Mouse (Mus musculus): ENCODE measurements at regions not wholly inside any gene's neighbourhood (a gene's known extent, or its start where the extent isn't known, plus 50 kb on each side); places are given as distances from the start of the nearest gene placed in this dataset.
A peak's percentile ranks its signal among the peaks of the same experiment; 100 is the strongest.
"Not testable (repeated sequence)": the region's sequence is repeated elsewhere in the genome, so short reads cannot be mapped to it uniquely, and the experiment has no call there.

DNA sequence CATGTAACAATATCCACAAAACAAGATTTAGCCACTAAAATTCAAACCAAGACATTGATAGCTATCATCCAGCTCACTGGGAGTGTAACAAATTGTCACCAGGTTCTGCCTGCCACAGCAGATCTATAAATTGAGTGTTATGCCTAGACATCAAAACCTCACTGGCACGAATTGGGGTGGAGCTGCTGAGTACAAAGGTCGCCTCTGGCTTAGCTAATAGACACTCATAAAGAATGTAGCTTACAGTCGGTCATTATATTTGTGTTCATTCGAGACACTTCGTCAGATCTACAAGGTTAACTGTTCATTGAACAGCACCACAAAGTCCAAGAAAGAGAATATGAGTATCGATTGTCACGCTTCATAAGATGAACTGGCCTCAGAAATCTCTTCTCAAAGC lies 1121.3 kb downstream of the Galc start:
- no peak overlapping the region for H3K27ac ChIP-seq (ENCODE audit: low read depth, low read length)
- WGBS = 84% methylated on average over 7 of the region's 7 CpGs
- H3K4me1 ChIP-seq (replicated peaks; ENCODE audit: control insufficient read depth, insufficient read depth, low read length) = no peaks in the 10 kb centered on the region
- H3K9me3 ChIP-seq (ENCODE audit: control insufficient read depth, low read length) = no peaks in the 10 kb centered on the region
- H3K9ac ChIP-seq (ENCODE audit: low read depth, low read length) = no peak overlapping the region
- H3K27me3 ChIP-seq (ENCODE audit: control insufficient read depth, insufficient read depth, low read length) = no peaks in the 10 kb centered on the region
- no peak overlapping the region for H3K4me2 ChIP-seq (replicated peaks; ENCODE audit: low read depth, low read length)
- DNase-seq (ENCODE audit: low spot score) = no peak
- no peak for ATAC-seq (ENCODE audit: low FRiP score)
- no peaks in the 10 kb centered on the region for H3K36me3 ChIP-seq (ENCODE audit: control insufficient read depth, insufficient read depth, low read length)
- no peak overlapping the region for H3K4me3 ChIP-seq (ENCODE audit: low read depth, low read length)

DNA sequence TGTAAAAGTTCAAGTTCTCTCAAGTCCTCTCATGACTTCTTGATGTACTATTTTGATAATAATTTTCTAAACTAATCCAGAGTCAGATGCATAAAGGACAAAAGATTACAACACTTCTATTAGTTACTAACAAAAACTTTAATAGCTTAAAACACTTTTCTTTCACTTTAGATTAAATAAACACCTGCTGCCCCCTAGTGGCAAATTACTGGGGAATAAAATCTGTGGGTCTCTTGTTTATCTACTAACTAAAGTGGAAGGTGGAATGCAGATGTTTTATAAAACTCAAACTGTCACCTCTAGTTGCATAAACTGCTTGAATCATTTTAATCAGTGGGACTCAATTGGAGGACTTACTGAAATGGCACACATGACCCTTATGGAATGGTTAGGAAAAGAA lies 1129.0 kb downstream of the Galc start:
- Histone ChIP-seq H3K27ac (ENCODE audit: low read depth, low read length) (no peak overlapping the region), H3K4me2 (replicated peaks; ENCODE audit: low read depth, low read length) (no peak overlapping the region), H3K9ac (ENCODE audit: low read depth, low read length) (no peak overlapping the region), H3K27me3 (ENCODE audit: control insufficient read depth, insufficient read depth, low read length) (no peaks in the 10 kb centered on the region), H3K9me3 (ENCODE audit: control insufficient read depth, low read length) (no peaks in the 10 kb centered on the region), H3K4me1 (replicated peaks; ENCODE audit: control insufficient read depth, insufficient read depth, low read length) (no peaks in the 10 kb centered on the region), H3K36me3 (ENCODE audit: control insufficient read depth, insufficient read depth, low read length) (no peaks in the 10 kb centered on the region), H3K4me3 (ENCODE audit: low read depth, low read length) (no peak overlapping the region)
- DNase-seq (ENCODE audit: low spot score) (peak; percentile 64), ATAC-seq (ENCODE audit: low FRiP score) (no peak)

DNA sequence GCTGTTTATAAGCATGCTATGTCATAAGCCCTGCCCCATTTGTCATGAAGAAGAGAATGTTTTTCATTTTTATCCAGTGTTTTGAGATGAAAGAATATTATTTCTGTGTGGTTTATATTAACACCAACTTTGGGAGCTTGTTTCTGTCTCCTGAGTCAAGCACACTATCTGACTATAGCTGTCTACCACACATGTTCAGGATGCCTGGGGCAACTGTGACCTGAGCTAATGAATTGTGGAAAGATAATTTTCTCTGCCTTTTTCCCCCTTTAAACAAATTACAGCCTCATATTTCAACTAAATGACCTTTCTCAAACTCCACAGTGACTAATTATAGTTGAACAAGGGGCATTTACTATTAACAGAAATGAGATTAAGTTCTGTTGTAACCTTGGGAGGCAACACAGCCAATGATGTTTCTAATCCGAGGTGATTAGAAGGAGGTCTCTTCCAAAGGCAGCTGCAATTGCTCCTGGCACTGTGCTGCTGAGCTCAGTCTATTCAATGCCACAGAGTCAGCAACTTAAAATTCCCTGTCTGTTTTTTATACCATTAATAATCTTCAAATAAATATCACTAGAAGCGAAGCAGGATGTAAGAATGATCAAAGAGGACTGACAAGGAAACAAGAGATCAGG lies 1168.6 kb downstream of the Galc start:
- H3K4me2 ChIP-seq (replicated peaks; ENCODE audit: low read depth, low read length) = no peak overlapping the region
- no peak overlapping the region for H3K9ac ChIP-seq (ENCODE audit: low read depth, low read length)
- 59% methylated on average over 2 of the region's 2 CpGs for WGBS
- ATAC-seq (ENCODE audit: low FRiP score) (peak; percentile 51; the same call in 1 of the 2 replicates), DNase-seq (ENCODE audit: low spot score) (peak; percentile 1)
- no peaks in the 10 kb centered on the region for H3K9me3 ChIP-seq (ENCODE audit: control insufficient read depth, low read length)
- H3K27ac ChIP-seq (ENCODE audit: low read depth, low read length) = no peak overlapping the region
- no peaks in the 10 kb centered on the region for H3K27me3 ChIP-seq (ENCODE audit: control insufficient read depth, insufficient read depth, low read length)
- H3K4me3 ChIP-seq (ENCODE audit: low read depth, low read length) = no peak overlapping the region
- H3K4me1 ChIP-seq (replicated peaks; ENCODE audit: control insufficient read depth, insufficient read depth, low read length) = no peaks in the 10 kb centered on the region
- H3K36me3 ChIP-seq (ENCODE audit: control insufficient read depth, insufficient read depth, low read length) = no peaks in the 10 kb centered on the region

DNA sequence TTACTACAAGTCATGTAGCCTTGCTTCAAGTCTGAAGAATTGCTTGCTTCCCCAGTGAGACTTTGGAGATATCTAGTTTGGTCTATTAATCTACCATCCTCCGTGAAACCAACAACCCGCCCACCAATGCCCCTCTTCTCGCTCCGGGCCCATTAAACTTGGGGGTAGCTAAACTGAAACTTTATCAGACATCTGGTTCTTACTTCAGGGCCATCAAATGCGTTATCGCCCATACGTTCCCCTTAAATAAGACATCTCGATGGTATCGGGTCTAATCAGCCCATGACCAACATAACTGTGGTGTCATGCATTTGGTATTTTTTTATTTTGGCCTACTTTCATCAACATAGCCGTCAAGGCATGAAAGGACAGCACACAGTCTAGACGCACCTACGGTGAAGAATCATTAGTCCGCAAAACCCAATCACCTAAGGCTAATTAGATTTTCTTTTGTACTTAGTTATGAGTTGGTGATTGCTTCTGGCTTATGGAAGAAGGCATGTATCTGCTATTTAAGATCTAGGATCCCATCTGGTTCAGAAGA lies 1197.8 kb downstream of the Galc start:
- H3K27ac ChIP-seq (ENCODE audit: low read depth, low read length); H3K9me3 ChIP-seq (ENCODE audit: control insufficient read depth, low read length); H3K36me3 ChIP-seq (ENCODE audit: control insufficient read depth, insufficient read depth, low read length); DNase-seq (ENCODE audit: low spot score); H3K27me3 ChIP-seq (ENCODE audit: control insufficient read depth, insufficient read depth, low read length); H3K4me2 ChIP-seq (replicated peaks; ENCODE audit: low read depth, low read length); H3K4me3 ChIP-seq (ENCODE audit: low read depth, low read length); H3K9ac ChIP-seq (ENCODE audit: low read depth, low read length); H3K4me1 ChIP-seq (replicated peaks; ENCODE audit: control insufficient read depth, insufficient read depth, low read length): not testable (repeated sequence)
- 87% methylated on average over 10 of the region's 13 CpGs for WGBS
- ATAC-seq (ENCODE audit: low FRiP score) = peak; percentile 100

DNA sequence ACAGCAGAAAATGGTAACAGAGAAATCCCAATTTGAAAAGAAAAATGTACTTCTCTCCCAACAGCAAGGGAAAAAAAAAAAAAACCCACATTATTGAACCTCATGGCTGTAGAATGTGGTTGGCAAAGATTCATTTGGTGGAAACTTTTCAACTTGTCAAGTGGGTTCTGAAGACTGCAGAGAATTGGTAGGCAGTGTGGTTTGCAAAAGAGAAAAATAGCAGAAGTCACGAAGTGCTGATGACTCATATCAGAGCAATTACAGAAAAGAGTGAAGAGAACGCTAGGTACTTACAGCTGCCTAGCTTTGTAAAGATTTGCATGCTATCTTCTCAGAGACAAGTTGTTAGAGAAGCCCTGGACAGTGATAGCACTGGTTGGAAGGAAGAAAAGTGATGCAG lies 1211.6 kb downstream of the Galc start:
- Histone ChIP-seq H3K27me3 (ENCODE audit: control insufficient read depth, insufficient read depth, low read length) (no peaks in the 10 kb centered on the region), H3K36me3 (ENCODE audit: control insufficient read depth, insufficient read depth, low read length) (no peaks in the 10 kb centered on the region), H3K9me3 (ENCODE audit: control insufficient read depth, low read length) (no peaks in the 10 kb centered on the region), H3K4me3 (ENCODE audit: low read depth, low read length) (no peak overlapping the region), H3K4me1 (replicated peaks; ENCODE audit: control insufficient read depth, insufficient read depth, low read length) (no peaks in the 10 kb centered on the region), H3K4me2 (replicated peaks; ENCODE audit: low read depth, low read length) (no peak overlapping the region), H3K9ac (ENCODE audit: low read depth, low read length) (no peak overlapping the region), H3K27ac (ENCODE audit: low read depth, low read length) (no peak overlapping the region)
- no peak for DNase-seq (ENCODE audit: low spot score)
- ATAC-seq (ENCODE audit: low FRiP score) = no peak
- 93% methylated on average over 2 of the region's 2 CpGs for WGBS
